Mouse (Mus musculus) liver, embryonic 15.5 days (tissue): ENCODE measurements around the gene Tdp2. TPM values are rescaled to one million over a fixed set of nuclear protein-coding genes. Genes with fewer than 3 reads are reported as not detected.

Source experiments
- ATAC-seq: fragments of 200-750 bp; cut with Nextera tagmentation; 2 replicates; pipeline ENCODE4 v1.8.0; 2017; ENCODE audit warnings: moderate number of reproducible peaks, mild to moderate bottlenecking, moderate library complexity; ENCODE audit not compliant: insufficient read depth
- H3K27ac ChIP-seq: fragments of 300-500 bp; sonication (generic); replicated peaks from 2 replicates; pipeline ENCODE4 v1.5.1; 2015; ENCODE audit warnings: mild to moderate bottlenecking, inconsistent platforms
- H3K27me3 ChIP-seq: fragments of 300-500 bp; sonication (generic); 2 replicates; pipeline ENCODE4 v1.6.1; 2015; ENCODE audit warnings: mild to moderate bottlenecking, inconsistent platforms
- H3K36me3 ChIP-seq: fragments of 300-500 bp; sonication (generic); replicated peaks from 2 replicates; pipeline ENCODE4 v1.6.1; 2015; ENCODE audit warnings: moderate library complexity, mild to moderate bottlenecking, inconsistent platforms
- H3K4me1 ChIP-seq: fragments of 300-500 bp; sonication (generic); replicated peaks from 2 replicates; pipeline ENCODE4 v1.6.1; 2015; ENCODE audit warnings: inconsistent platforms
- H3K4me2 ChIP-seq: fragments of 300-500 bp; sonication (generic); 2 replicates; pipeline ENCODE4 v1.6.1; 2015; ENCODE audit warnings: moderate library complexity, mild to moderate bottlenecking, inconsistent platforms
- H3K4me3 ChIP-seq: fragments of 300-500 bp; sonication (generic); replicated peaks from 2 replicates; pipeline ENCODE4 v1.5.1; 2015; ENCODE audit warnings: mild to moderate bottlenecking, inconsistent platforms
- H3K9ac ChIP-seq: fragments of 300-500 bp; sonication (generic); 2 replicates; pipeline ENCODE4 v1.6.1; 2015; ENCODE audit warnings: moderate library complexity, mild to moderate bottlenecking, inconsistent platforms
- H3K9me3 ChIP-seq: fragments of 300-500 bp; sonication (generic); replicated peaks from 2 replicates; pipeline ENCODE4 v1.6.1; 2016; ENCODE audit warnings: inconsistent platforms
- WGBS: fragments of 180-500 bp; shearing (Covaris S2); methylation state at CpG from one replicate; pipeline ENCODE4 v1.1.7; 2015; ENCODE audit warnings: mixed read lengths; ENCODE audit not compliant: insufficient replicate concordance; 5-methylcytosine and 5-hydroxymethylcytosine counted together
- polyA plus RNA-seq: library from polyadenylated mRNA; unstranded; fragments of >200 nt; fragmentation: Nextera tagmentation; extraction: Ambion mirVana; gene quantifications from 2 replicates; pipeline ENCODE4 v1.2.1, GENCODE M21; 2015

Gene Tdp2
- polyA plus RNA-seq, result 20.4 and 23.2 TPM in 2 replicates

GRCm38 (mm10) chr13:24831353-24832130, at the start of gene Tdp2, which contains the start of gene Acot13:
Tdp2 (plus strand) TSS chr13:24831679.
Acot13 (minus strand) TSS chr13:24831540.
- H3K9ac ChIP-seq, result peak within 1 kb of the TSS; percentile 97
- peaks cover 14% of the 10 kb centered on the region; the same call in 1 of the 2 replicates for H3K36me3 ChIP-seq
- H3K4me1 ChIP-seq, result peaks cover 27% of the 10 kb centered on the region
- no peaks in the 10 kb centered on the region for H3K9me3 ChIP-seq
- H3K27ac ChIP-seq, result peak within 1 kb of the TSS; percentile 97
- peak; percentile 96 for ATAC-seq
- no peaks in the 10 kb centered on the region for H3K27me3 ChIP-seq
- peak within 1 kb of the TSS; percentile 81 for H3K4me2 ChIP-seq
- WGBS, result under 1% methylated on average over 90 of the region's 90 CpGs
- H3K4me3 ChIP-seq, result peak within 1 kb of the TSS; percentile 85

- Histone ChIP-seq H3K9me3 (no peaks in the 10 kb centered on the region), H3K36me3 (no peaks in the 10 kb centered on the region), H3K27ac (no peak overlapping the region), H3K4me3 (no peak overlapping the region), H3K9ac (no peak overlapping the region), H3K4me1 (no peaks in the 10 kb centered on the region), H3K27me3 (no peaks in the 10 kb centered on the region), H3K4me2 (no peak overlapping the region)
- WGBS, result 51% methylated on average over 5 of the region's 5 CpGs
- ATAC-seq, result no peak
Measured at GRCm38 (mm10) chr13:24781916-24782315, 49.6 kb upstream of the Tdp2 start.

- Histone ChIP-seq H3K27me3 (no peaks in the 10 kb centered on the region), H3K36me3 (no peaks in the 10 kb centered on the region), H3K9me3 (no peaks in the 10 kb centered on the region), H3K4me1 (no peaks in the 10 kb centered on the region), H3K27ac (no peak overlapping the region), H3K4me2 (no peak overlapping the region), H3K4me3 (no peak overlapping the region), H3K9ac (no peak overlapping the region)
- no peak for ATAC-seq
- 51% methylated on average over 11 of the region's 11 CpGs for WGBS
Measured at GRCm38 (mm10) chr13:24786014-24786490, 45.4 kb upstream of the Tdp2 start.

- no peaks in the 10 kb centered on the region for H3K27me3 ChIP-seq
- H3K9ac ChIP-seq, result no peak overlapping the region
- H3K4me1 ChIP-seq, result no peaks in the 10 kb centered on the region; the same call in 1 of the 2 replicates
- H3K4me2 ChIP-seq, result no peak overlapping the region
- ATAC-seq, result no peak
- no peaks in the 10 kb centered on the region for H3K36me3 ChIP-seq
- WGBS, result 64% methylated on average over 5 of the region's 5 CpGs
- no peak overlapping the region for H3K27ac ChIP-seq
- H3K4me3 ChIP-seq, result no peak overlapping the region
- H3K9me3 ChIP-seq, result no peaks in the 10 kb centered on the region
Measured at GRCm38 (mm10) chr13:24787477-24787876, 44.0 kb upstream of the Tdp2 start.

DNA sequence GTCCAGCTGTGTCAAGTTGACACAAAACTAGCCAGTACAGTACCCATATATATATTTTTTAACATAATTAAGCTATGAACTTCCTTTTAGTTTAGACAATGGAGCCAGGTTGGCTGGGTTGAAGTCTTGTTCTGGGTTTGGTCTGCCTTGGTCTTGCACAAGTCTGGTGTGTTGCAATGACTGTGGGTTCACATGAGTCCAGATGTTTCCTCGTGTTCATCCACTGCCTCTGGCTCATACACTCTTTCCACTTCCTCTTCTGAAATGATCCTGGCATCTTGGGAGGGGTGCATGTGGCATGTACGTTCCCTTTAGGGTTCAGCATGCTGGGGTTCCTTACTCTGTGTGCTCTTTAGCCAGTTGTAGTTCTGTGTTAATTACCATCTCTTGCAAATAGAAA, 40.1 kb upstream of the Tdp2 start:
- ATAC-seq, result 0 out of 2 replicates have a peak, but pooled peaks have one; percentile 22
- Histone ChIP-seq H3K9ac (no peak overlapping the region), H3K4me3 (no peak overlapping the region), H3K4me1 (no peaks in the 10 kb centered on the region; the same call in 1 of the 2 replicates), H3K9me3 (no peaks in the 10 kb centered on the region), H3K4me2 (no peak overlapping the region), H3K36me3 (no peaks in the 10 kb centered on the region), H3K27ac (no peak overlapping the region), H3K27me3 (no peaks in the 10 kb centered on the region)
- WGBS, result 12% methylated on average over 2 of the region's 2 CpGs

- H3K4me1 ChIP-seq, result no peaks in the 10 kb centered on the region; the same call in 1 of the 2 replicates
- WGBS, result 65% methylated on average over 9 of the region's 9 CpGs
- H3K9ac ChIP-seq, result no peak overlapping the region
- ATAC-seq, result no peak
- H3K36me3 ChIP-seq, result no peaks in the 10 kb centered on the region
- H3K9me3 ChIP-seq, result no peaks in the 10 kb centered on the region
- H3K4me3 ChIP-seq, result no peak overlapping the region
- peak overlapping the region; percentile 46; the same call in 1 of the 2 replicates for H3K27ac ChIP-seq
- no peak overlapping the region for H3K4me2 ChIP-seq
- no peaks in the 10 kb centered on the region for H3K27me3 ChIP-seq
Measured at GRCm38 (mm10) chr13:24792411-24793045, 39.0 kb upstream of the Tdp2 start.

DNA sequence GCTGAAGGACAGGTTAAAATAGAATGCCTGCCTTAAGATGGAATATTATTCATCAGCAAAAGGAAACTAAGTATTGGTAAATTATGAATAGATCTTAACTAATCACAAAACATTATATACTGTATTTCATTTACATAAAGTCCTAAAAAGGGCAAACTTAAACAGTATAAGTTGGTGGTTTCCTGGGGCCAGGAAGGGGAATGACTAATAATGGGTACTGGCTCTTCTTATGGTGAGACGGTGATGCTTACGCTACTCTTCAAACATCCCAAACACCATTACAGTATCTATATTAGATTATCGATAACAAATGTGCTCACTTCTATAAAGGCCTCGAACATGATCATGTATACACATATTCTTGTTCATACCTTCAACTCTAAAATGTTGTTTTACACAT, 32.8 kb upstream of the Tdp2 start:
- 86% methylated on average over 4 of the region's 4 CpGs for WGBS
- no peak for ATAC-seq
- Histone ChIP-seq H3K9me3 (no peaks in the 10 kb centered on the region), H3K27ac (no peak overlapping the region), H3K4me2 (no peak overlapping the region), H3K4me3 (no peak overlapping the region), H3K27me3 (no peaks in the 10 kb centered on the region), H3K36me3 (no peaks in the 10 kb centered on the region), H3K4me1 (peaks cover 17% of the 10 kb centered on the region), H3K9ac (no peak overlapping the region)

GRCm38 (mm10) chr13:24799378-24799777, 32.1 kb upstream of the Tdp2 start:
- H3K27ac ChIP-seq, result peak overlapping the region; percentile 91
- WGBS, result 66% methylated on average over 5 of the region's 5 CpGs
- no peaks in the 10 kb centered on the region for H3K27me3 ChIP-seq
- peak overlapping the region; percentile 94 for H3K4me3 ChIP-seq
- H3K4me1 ChIP-seq, result peaks cover 17% of the 10 kb centered on the region
- peak overlapping the region; percentile 74 for H3K9ac ChIP-seq
- H3K36me3 ChIP-seq, result no peaks in the 10 kb centered on the region; the same call in 1 of the 2 replicates
- H3K9me3 ChIP-seq, result no peaks in the 10 kb centered on the region
- ATAC-seq, result no peak
- peak overlapping the region; percentile 89 for H3K4me2 ChIP-seq

DNA sequence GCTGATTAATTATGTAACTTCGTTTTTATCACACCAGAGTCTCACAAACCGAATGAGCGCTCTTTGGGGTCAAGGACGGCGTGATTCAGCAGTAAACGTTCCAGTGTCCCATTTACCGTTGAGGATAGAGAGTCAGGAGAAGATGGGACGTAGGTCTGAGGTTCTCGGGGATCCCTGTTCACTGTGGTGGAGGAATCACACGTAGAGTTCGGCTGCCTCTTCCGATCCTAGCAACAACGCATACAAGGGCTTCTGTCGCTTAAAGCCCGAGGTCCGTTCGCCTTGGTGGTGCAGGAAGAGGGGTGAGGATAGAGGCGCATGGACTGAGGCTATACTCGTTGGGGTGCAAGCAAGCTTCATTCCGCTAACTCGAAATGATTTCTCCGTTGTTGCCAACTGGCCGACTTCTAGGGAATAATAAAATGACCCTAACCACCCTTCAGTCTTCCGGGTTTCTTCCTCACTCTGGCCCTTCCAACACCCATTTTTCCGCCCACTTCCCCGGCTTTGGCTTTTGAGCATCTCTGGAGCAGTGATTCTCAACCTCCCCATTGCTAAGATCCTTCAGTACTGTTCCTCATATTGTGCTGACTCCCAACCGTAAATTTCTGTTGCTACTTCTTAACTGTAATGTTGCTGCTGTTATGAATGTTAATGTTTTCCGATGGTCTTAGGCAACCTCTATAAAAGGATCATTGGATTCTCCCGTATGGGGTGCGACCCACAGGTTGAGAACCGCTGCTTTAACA, 31.4 kb upstream of the Tdp2 start:
- Histone ChIP-seq H3K4me1 (peaks cover 21% of the 10 kb centered on the region), H3K27ac (peak overlapping the region; percentile 91), H3K9ac (peak overlapping the region; percentile 74), H3K4me3 (peak overlapping the region; percentile 94), H3K9me3 (no peaks in the 10 kb centered on the region), H3K27me3 (no peaks in the 10 kb centered on the region), H3K4me2 (peak overlapping the region; percentile 89), H3K36me3 (peaks cover 4% of the 10 kb centered on the region)
- ATAC-seq, result peak; percentile 10
- WGBS, result under 1% methylated on average over 31 of the region's 31 CpGs

- H3K27me3 ChIP-seq, result no peaks in the 10 kb centered on the region
- peak; percentile 94 for ATAC-seq
- WGBS, result under 1% methylated on average over 42 of the region's 42 CpGs
Measured at GRCm38 (mm10) chr13:24800674-24801307, 30.7 kb upstream of the Tdp2 start.

More at GRCm38 (mm10) chr13:24800674-24801307, 30.7 kb upstream of the Tdp2 start:
- H3K4me3 ChIP-seq, result peak overlapping the region; percentile 94
- H3K36me3 ChIP-seq, result peaks cover 10% of the 10 kb centered on the region
- peak overlapping the region; percentile 100 for H3K9ac ChIP-seq
- peak overlapping the region; percentile 100 for H3K27ac ChIP-seq
- peaks cover 27% of the 10 kb centered on the region for H3K4me1 ChIP-seq
- H3K4me2 ChIP-seq, result peak overlapping the region; percentile 89
- no peaks in the 10 kb centered on the region for H3K9me3 ChIP-seq
